Mouse (Mus musculus) liver, embryonic 12.5 days (tissue): ENCODE measurements around the gene Nsf. TPM values are rescaled to one million over a fixed set of nuclear protein-coding genes. Genes with fewer than 3 reads are reported as not detected.
"Not testable (repeated sequence)": the region's sequence is repeated elsewhere in the genome, so short reads cannot be mapped to it uniquely, and the experiment has no call there.

Source experiments
- ATAC-seq: fragments of 200-750 bp; cut with Nextera tagmentation; 2 replicates; pipeline ENCODE4 v1.8.0; 2017; ENCODE audit warnings: moderate number of reproducible peaks, mild to moderate bottlenecking, moderate library complexity
- H3K27ac ChIP-seq: fragments of 300-500 bp; sonication (generic); 2 replicates; pipeline ENCODE4 v1.5.1; 2016; ENCODE audit warnings: mild to moderate bottlenecking
- H3K27me3 ChIP-seq: fragments of 300-500 bp; sonication (generic); replicated peaks from 2 replicates; pipeline ENCODE4 v1.6.1; 2016; ENCODE audit warnings: mild to moderate bottlenecking, moderate library complexity
- H3K36me3 ChIP-seq: fragments of 300-500 bp; sonication (generic); 2 replicates; pipeline ENCODE4 v1.6.1; 2016; ENCODE audit warnings: mild to moderate bottlenecking, moderate library complexity
- H3K4me1 ChIP-seq: fragments of 300-500 bp; sonication (generic); 2 replicates; pipeline ENCODE4 v1.6.1; 2016
- H3K4me2 ChIP-seq: fragments of 300-500 bp; sonication (generic); 2 replicates; pipeline ENCODE4 v1.6.1; 2016; ENCODE audit warnings: mild to moderate bottlenecking, moderate library complexity
- H3K4me3 ChIP-seq: fragments of 300-500 bp; sonication (generic); 2 replicates; pipeline ENCODE4 v1.5.1; 2016; ENCODE audit warnings: mild to moderate bottlenecking, moderate library complexity
- H3K9ac ChIP-seq: fragments of 300-500 bp; sonication (generic); 2 replicates; pipeline ENCODE4 v1.6.1; 2016; ENCODE audit warnings: mild to moderate bottlenecking, moderate library complexity
- H3K9me3 ChIP-seq: fragments of 300-500 bp; sonication (generic); replicated peaks from 2 replicates; pipeline ENCODE4 v1.6.1; 2016; ENCODE audit warnings: mild to moderate bottlenecking, moderate library complexity
- WGBS: fragments of 180-500 bp; shearing (Covaris S2); methylation state at CpG from one replicate; pipeline ENCODE4 v1.1.7; 2016; ENCODE audit not compliant: insufficient replicate concordance; 5-methylcytosine and 5-hydroxymethylcytosine counted together
- polyA plus RNA-seq: library from polyadenylated mRNA; unstranded; fragments of >200 nt; fragmentation: Nextera tagmentation; extraction: Ambion mirVana; gene quantifications from 2 replicates; pipeline ENCODE4 v1.2.1, GENCODE M21; 2016

Gene Nsf
- polyA plus RNA-seq, 1 experiment from 2014 or later = 40.6 TPM

GRCm38 (mm10) chr11:103887724-103888410, 66.0 kb downstream of the Nsf start:
- Histone ChIP-seq H3K9ac (no peak overlapping the region), H3K9me3 (no peaks in the 10 kb centered on the region), H3K4me2 (no peak overlapping the region), H3K36me3 (peaks cover 29% of the 10 kb centered on the region), H3K27ac (no peak overlapping the region), H3K27me3 (no peaks in the 10 kb centered on the region), H3K4me3 (no peak overlapping the region), H3K4me1 (no peaks in the 10 kb centered on the region)
- WGBS = 87% methylated on average over 11 of the region's 11 CpGs
- ATAC-seq = no peak

- Histone ChIP-seq H3K4me2 (no peak overlapping the region), H3K27ac (no peak overlapping the region), H3K4me3 (no peak overlapping the region), H3K36me3 (peaks cover 44% of the 10 kb centered on the region), H3K9me3 (no peaks in the 10 kb centered on the region), H3K4me1 (no peaks in the 10 kb centered on the region), H3K27me3 (no peaks in the 10 kb centered on the region), H3K9ac (no peak overlapping the region)
- WGBS = 67% methylated on average over 13 of the region's 13 CpGs
- no peak for ATAC-seq
Observed at GRCm38 (mm10) chr11:103884749-103885383, 69.0 kb downstream of the Nsf start.

- WGBS = 73% methylated on average over 10 of the region's 10 CpGs
- Histone ChIP-seq H3K4me2 (no peak overlapping the region), H3K4me1 (no peaks in the 10 kb centered on the region), H3K27ac (no peak overlapping the region), H3K4me3 (no peak overlapping the region), H3K9me3 (no peaks in the 10 kb centered on the region), H3K36me3 (peaks cover 46% of the 10 kb centered on the region), H3K27me3 (no peaks in the 10 kb centered on the region), H3K9ac (no peak overlapping the region)
- no peak for ATAC-seq
Observed at GRCm38 (mm10) chr11:103883793-103884192, 70.1 kb downstream of the Nsf start.

- H3K36me3 ChIP-seq = peaks cover 44% of the 10 kb centered on the region
- not testable (repeated sequence) for H3K9ac ChIP-seq, H3K9me3 ChIP-seq, ATAC-seq, H3K27ac ChIP-seq, H3K4me2 ChIP-seq, H3K4me3 ChIP-seq, H3K27me3 ChIP-seq, H3K4me1 ChIP-seq
- 89% methylated on average over 7 of the region's 8 CpGs for WGBS
Observed at GRCm38 (mm10) chr11:103879476-103879875, 74.4 kb downstream of the Nsf start.

- Histone ChIP-seq H3K4me3 (no peak overlapping the region), H3K9me3 (no peaks in the 10 kb centered on the region), H3K27me3 (no peaks in the 10 kb centered on the region), H3K9ac (no peak overlapping the region), H3K36me3 (peaks cover 45% of the 10 kb centered on the region), H3K4me2 (no peak overlapping the region), H3K4me1 (no peaks in the 10 kb centered on the region), H3K27ac (no peak overlapping the region)
- WGBS = 57% methylated on average over 6 of the region's 6 CpGs
- no peak for ATAC-seq
Observed at GRCm38 (mm10) chr11:103878441-103878840, 75.4 kb downstream of the Nsf start.

GRCm38 (mm10) chr11:103870352-103870751, 83.5 kb downstream of the Nsf start:
- 83% methylated on average over 9 of the region's 9 CpGs for WGBS

GRCm38 (mm10) chr11:103867702-103868101, 86.2 kb downstream of the Nsf start:
- Histone ChIP-seq H3K27ac (no peak overlapping the region), H3K4me2 (no peak overlapping the region), H3K36me3 (peaks cover 32% of the 10 kb centered on the region), H3K4me3 (no peak overlapping the region), H3K27me3 (no peaks in the 10 kb centered on the region), H3K4me1 (peaks cover 4% of the 10 kb centered on the region; the same call in 1 of the 2 replicates), H3K9me3 (no peaks in the 10 kb centered on the region), H3K9ac (no peak overlapping the region)
- no peak for ATAC-seq
- 76% methylated on average over 5 of the region's 5 CpGs for WGBS

More at GRCm38 (mm10) chr11:103870352-103870751, 83.5 kb downstream of the Nsf start:
- no peak overlapping the region for H3K4me2 ChIP-seq
- no peak overlapping the region for H3K9ac ChIP-seq
- peaks cover 40% of the 10 kb centered on the region for H3K36me3 ChIP-seq
- H3K9me3 ChIP-seq = no peaks in the 10 kb centered on the region
- no peak for ATAC-seq
- H3K4me3 ChIP-seq = no peak overlapping the region
- H3K27me3 ChIP-seq = no peaks in the 10 kb centered on the region
- peaks cover 4% of the 10 kb centered on the region; the same call in 1 of the 2 replicates for H3K4me1 ChIP-seq
- no peak overlapping the region for H3K27ac ChIP-seq

- Histone ChIP-seq H3K9ac (no peak overlapping the region), H3K27ac (no peak overlapping the region), H3K4me1 (peaks cover 4% of the 10 kb centered on the region; the same call in 1 of the 2 replicates), H3K4me2 (no peak overlapping the region), H3K27me3 (no peaks in the 10 kb centered on the region), H3K4me3 (no peak overlapping the region), H3K36me3 (peaks cover 33% of the 10 kb centered on the region), H3K9me3 (no peaks in the 10 kb centered on the region)
- WGBS = 73% methylated on average over 7 of the region's 7 CpGs
- ATAC-seq = no peak
Observed at GRCm38 (mm10) chr11:103865346-103865745, 88.5 kb downstream of the Nsf start.

GRCm38 (mm10) chr11:103864486-103864885, 89.4 kb downstream of the Nsf start:
- H3K27me3 ChIP-seq = no peaks in the 10 kb centered on the region
- peaks cover 4% of the 10 kb centered on the region; the same call in 1 of the 2 replicates for H3K4me1 ChIP-seq

GRCm38 (mm10) chr11:103862951-103863350, 90.9 kb downstream of the Nsf start:
- Histone ChIP-seq H3K36me3 (peaks cover 45% of the 10 kb centered on the region), H3K9ac (no peak overlapping the region), H3K4me3 (no peak overlapping the region), H3K27me3 (no peaks in the 10 kb centered on the region), H3K9me3 (no peaks in the 10 kb centered on the region), H3K27ac (no peak overlapping the region), H3K4me1 (no peaks in the 10 kb centered on the region), H3K4me2 (no peak overlapping the region)
- WGBS = 62% methylated on average over 8 of the region's 8 CpGs
- no peak for ATAC-seq

More at GRCm38 (mm10) chr11:103864486-103864885, 89.4 kb downstream of the Nsf start:
- H3K27ac ChIP-seq = no peak overlapping the region
- no peak overlapping the region for H3K9ac ChIP-seq
- peaks cover 33% of the 10 kb centered on the region for H3K36me3 ChIP-seq
- WGBS = 84% methylated on average over 4 of the region's 4 CpGs
- no peak overlapping the region for H3K4me3 ChIP-seq
- no peak for ATAC-seq
- no peak overlapping the region for H3K4me2 ChIP-seq
- H3K9me3 ChIP-seq = no peaks in the 10 kb centered on the region

- H3K27ac ChIP-seq = no peak overlapping the region
- no peak overlapping the region for H3K9ac ChIP-seq
- 66% methylated on average over 4 of the region's 4 CpGs for WGBS
- H3K4me1 ChIP-seq = no peaks in the 10 kb centered on the region
- ATAC-seq = no peak
- H3K27me3 ChIP-seq = no peaks in the 10 kb centered on the region
- H3K9me3 ChIP-seq = no peaks in the 10 kb centered on the region
- no peak overlapping the region for H3K4me2 ChIP-seq
- H3K36me3 ChIP-seq = peaks cover 57% of the 10 kb centered on the region
- no peak overlapping the region for H3K4me3 ChIP-seq
Observed at GRCm38 (mm10) chr11:103859933-103860610, 93.8 kb downstream of the Nsf start.

- Histone ChIP-seq H3K36me3 (peaks cover 56% of the 10 kb centered on the region), H3K9me3 (no peaks in the 10 kb centered on the region), H3K4me2 (no peak overlapping the region), H3K4me3 (no peak overlapping the region), H3K4me1 (0 out of 2 replicates have a peak, but pooled peaks cover 2% of the 10 kb centered on the region), H3K27me3 (no peaks in the 10 kb centered on the region), H3K9ac (no peak overlapping the region), H3K27ac (no peak overlapping the region)
- 54% methylated on average over 5 of the region's 5 CpGs for WGBS
- ATAC-seq = no peak
Observed at GRCm38 (mm10) chr11:103858760-103859159, 95.1 kb downstream of the Nsf start.
